Mouse (Mus musculus): ENCODE measurements at regions not wholly inside any gene's neighbourhood (a gene's known extent, or its start where the extent isn't known, plus 50 kb on each side); places are given as distances from the start of the nearest gene placed in this dataset.

- no peak overlapping the region for H3K4me2 ChIP-seq (replicated peaks)
- H3K27ac ChIP-seq = no peak overlapping the region
- 86% methylated on average over 1 of the region's 1 CpGs for WGBS
- H3K4me1 ChIP-seq = no peaks in the 10 kb centered on the region
- no peaks in the 10 kb centered on the region for H3K9me3 ChIP-seq (replicated peaks)
- no peak overlapping the region for H3K9ac ChIP-seq
- no peaks in the 10 kb centered on the region for H3K27me3 ChIP-seq
- no peaks in the 10 kb centered on the region for H3K36me3 ChIP-seq
- no peak overlapping the region for H3K4me3 ChIP-seq
- ATAC-seq (ENCODE audit: low FRiP score) = no peak
These were observed 225.6 kb upstream of the Trib2 start for GRCm38 (mm10) chr12:16042362-16042761.

GRCm38 (mm10) chr12:16041129-16041528 is 224.4 kb upstream of the Trib2 start:
- H3K9me3 ChIP-seq (replicated peaks) = no peaks in the 10 kb centered on the region
- 0 out of 2 replicates have a peak overlapping the region, but pooled peaks have one; percentile 12 for H3K27ac ChIP-seq
- peak; percentile 46; the same call in 1 of the 2 replicates for ATAC-seq (ENCODE audit: low FRiP score)
- H3K4me3 ChIP-seq = no peak overlapping the region
- H3K4me1 ChIP-seq = no peaks in the 10 kb centered on the region
- H3K4me2 ChIP-seq (replicated peaks) = no peak overlapping the region
- no peaks in the 10 kb centered on the region for H3K27me3 ChIP-seq
- WGBS = 32% methylated on average over 4 of the region's 4 CpGs
- no peak overlapping the region for H3K9ac ChIP-seq
- no peaks in the 10 kb centered on the region for H3K36me3 ChIP-seq

GRCm38 (mm10) chr12:16035551-16035950 is 218.8 kb upstream of the Trib2 start:
- Histone ChIP-seq H3K27ac (no peak overlapping the region), H3K27me3 (no peaks in the 10 kb centered on the region), H3K4me2 (replicated peaks) (no peak overlapping the region), H3K36me3 (no peaks in the 10 kb centered on the region), H3K4me1 (no peaks in the 10 kb centered on the region), H3K9me3 (replicated peaks) (no peaks in the 10 kb centered on the region), H3K9ac (no peak overlapping the region), H3K4me3 (no peak overlapping the region)
- 52% methylated on average over 2 of the region's 2 CpGs for WGBS
- no peak for ATAC-seq (ENCODE audit: low FRiP score)

- ATAC-seq (ENCODE audit: low FRiP score) = no peak
- Histone ChIP-seq H3K9ac (no peak overlapping the region), H3K36me3 (no peaks in the 10 kb centered on the region), H3K9me3 (replicated peaks) (no peaks in the 10 kb centered on the region), H3K27me3 (no peaks in the 10 kb centered on the region), H3K4me3 (no peak overlapping the region), H3K4me2 (replicated peaks) (no peak overlapping the region), H3K4me1 (no peaks in the 10 kb centered on the region), H3K27ac (no peak overlapping the region)
These were observed 218.2 kb upstream of the Trib2 start for GRCm38 (mm10) chr12:16034691-16035515.

GRCm38 (mm10) chr12:16026654-16027053 is 209.9 kb upstream of the Trib2 start:
- Histone ChIP-seq H3K9me3 (replicated peaks) (no peaks in the 10 kb centered on the region), H3K27ac (no peak overlapping the region), H3K27me3 (no peaks in the 10 kb centered on the region), H3K9ac (no peak overlapping the region), H3K4me1 (no peaks in the 10 kb centered on the region), H3K4me3 (no peak overlapping the region), H3K36me3 (no peaks in the 10 kb centered on the region), H3K4me2 (replicated peaks) (no peak overlapping the region)
- ATAC-seq (ENCODE audit: low FRiP score) = no peak
- WGBS = 4% methylated on average over 1 of the region's 1 CpGs

GRCm38 (mm10) chr12:16023273-16023672 is 206.6 kb upstream of the Trib2 start:
- Histone ChIP-seq H3K9ac (no peak overlapping the region), H3K27ac (no peak overlapping the region), H3K4me1 (no peaks in the 10 kb centered on the region), H3K9me3 (replicated peaks) (no peaks in the 10 kb centered on the region), H3K27me3 (no peaks in the 10 kb centered on the region), H3K4me2 (replicated peaks) (no peak overlapping the region), H3K4me3 (no peak overlapping the region), H3K36me3 (no peaks in the 10 kb centered on the region)
- 88% methylated on average over 7 of the region's 7 CpGs for WGBS
- ATAC-seq (ENCODE audit: low FRiP score) = no peak

GRCm38 (mm10) chr12:16021202-16021821 is 204.6 kb upstream of the Trib2 start:
- no peak overlapping the region for H3K4me3 ChIP-seq
- no peaks in the 10 kb centered on the region for H3K4me1 ChIP-seq
- H3K27me3 ChIP-seq = no peaks in the 10 kb centered on the region
- no peaks in the 10 kb centered on the region for H3K36me3 ChIP-seq
- no peaks in the 10 kb centered on the region for H3K9me3 ChIP-seq (replicated peaks)
- WGBS = 61% methylated on average over 1 of the region's 1 CpGs
- ATAC-seq (ENCODE audit: low FRiP score) = no peak
- H3K27ac ChIP-seq = no peak overlapping the region
- no peak overlapping the region for H3K9ac ChIP-seq
- no peak overlapping the region for H3K4me2 ChIP-seq (replicated peaks)

GRCm38 (mm10) chr12:16018237-16018636 is 201.5 kb upstream of the Trib2 start:
- H3K4me2 ChIP-seq (replicated peaks) = no peak overlapping the region
- no peak overlapping the region for H3K27ac ChIP-seq
- H3K9ac ChIP-seq = no peak overlapping the region
- no peak for ATAC-seq (ENCODE audit: low FRiP score)
- no peaks in the 10 kb centered on the region for H3K27me3 ChIP-seq
- 93% methylated on average over 4 of the region's 4 CpGs for WGBS
- no peaks in the 10 kb centered on the region for H3K4me1 ChIP-seq
- no peaks in the 10 kb centered on the region for H3K36me3 ChIP-seq
- H3K9me3 ChIP-seq (replicated peaks) = no peaks in the 10 kb centered on the region
- H3K4me3 ChIP-seq = no peak overlapping the region

GRCm38 (mm10) chr12:16016621-16017020 is 199.9 kb upstream of the Trib2 start:
- Histone ChIP-seq H3K9me3 (replicated peaks) (no peaks in the 10 kb centered on the region), H3K36me3 (no peaks in the 10 kb centered on the region), H3K9ac (no peak overlapping the region), H3K4me2 (replicated peaks) (no peak overlapping the region), H3K27ac (no peak overlapping the region), H3K4me1 (0 out of 2 replicates have a peak, but pooled peaks cover 2% of the 10 kb centered on the region), H3K4me3 (no peak overlapping the region), H3K27me3 (no peaks in the 10 kb centered on the region)
- ATAC-seq (ENCODE audit: low FRiP score) = no peak
- WGBS = 97% methylated on average over 1 of the region's 1 CpGs

GRCm38 (mm10) chr12:16015596-16015995 is 198.9 kb upstream of the Trib2 start:
- H3K9ac ChIP-seq = no peak overlapping the region
- WGBS = 97% methylated on average over 8 of the region's 8 CpGs
- H3K4me2 ChIP-seq (replicated peaks) = no peak overlapping the region
- 0 out of 2 replicates have a peak, but pooled peaks cover 2% of the 10 kb centered on the region for H3K4me1 ChIP-seq
- H3K27ac ChIP-seq = no peak overlapping the region
- no peaks in the 10 kb centered on the region for H3K36me3 ChIP-seq
- no peaks in the 10 kb centered on the region for H3K9me3 ChIP-seq (replicated peaks)
- no peaks in the 10 kb centered on the region for H3K27me3 ChIP-seq
- ATAC-seq (ENCODE audit: low FRiP score) = no peak
- H3K4me3 ChIP-seq = no peak overlapping the region

GRCm38 (mm10) chr12:16014679-16015078 is 198.0 kb upstream of the Trib2 start:
- no peak overlapping the region for H3K4me3 ChIP-seq
- H3K36me3 ChIP-seq = no peaks in the 10 kb centered on the region
- H3K4me1 ChIP-seq = 0 out of 2 replicates have a peak, but pooled peaks cover 2% of the 10 kb centered on the region
- WGBS = 83% methylated on average over 1 of the region's 1 CpGs
- ATAC-seq (ENCODE audit: low FRiP score) = no peak
- no peak overlapping the region for H3K9ac ChIP-seq
- H3K9me3 ChIP-seq (replicated peaks) = no peaks in the 10 kb centered on the region
- no peak overlapping the region for H3K4me2 ChIP-seq (replicated peaks)
- no peaks in the 10 kb centered on the region for H3K27me3 ChIP-seq
- H3K27ac ChIP-seq = no peak overlapping the region

- WGBS = 80% methylated on average over 6 of the region's 6 CpGs
- ATAC-seq (ENCODE audit: low FRiP score) = no peak
These were observed 197.3 kb upstream of the Trib2 start for GRCm38 (mm10) chr12:16013861-16014630.

More at GRCm38 (mm10) chr12:16013861-16014630, 197.3 kb upstream of the Trib2 start:
- Histone ChIP-seq H3K4me1 (peaks cover 2% of the 10 kb centered on the region; the same call in 1 of the 2 replicates), H3K4me3 (no peak overlapping the region), H3K4me2 (replicated peaks) (no peak overlapping the region), H3K36me3 (no peaks in the 10 kb centered on the region), H3K9ac (no peak overlapping the region), H3K9me3 (replicated peaks) (no peaks in the 10 kb centered on the region), H3K27me3 (no peaks in the 10 kb centered on the region), H3K27ac (no peak overlapping the region)
